Mouse (Mus musculus): Measurements from ENCODE around the gene Rtkn2. TPM values are rescaled to one million over a fixed set of nuclear protein-coding genes. Genes with fewer than 3 reads are reported as not detected.

Rtkn2 gene
- 0.27 and 2.9 TPM in 2 replicates for total RNA-seq (2014; rRNA removed; ENCODE audit: low replicate concordance)
- 2.1 and 2.2 TPM in 2 replicates for polyA plus RNA-seq (2015; fragmentation: Nextera tagmentation; extraction: Ambion mirVana)

GRCm38 (mm10) chr10:67979401-67980157 is at the start of gene Rtkn2:
Rtkn2 (plus strand) TSS chr10:67979570.
- H3K36me3 ChIP-seq (replicated peaks; ENCODE audit: control insufficient read depth, insufficient read depth, low read length), result no peaks in the 10 kb centered on the region
- no peaks in the 10 kb centered on the region for H3K27me3 ChIP-seq (ENCODE audit: control insufficient read depth, insufficient read depth, low read length)
- ATAC-seq (ENCODE audit: insufficient read depth, low read depth), result peak; percentile 97
- H3K4me3 ChIP-seq (ENCODE audit: low read depth, low read length), result peak within 1 kb of the TSS; percentile 89
- under 1% methylated on average over 56 of the region's 57 CpGs for WGBS
- H3K9ac ChIP-seq (replicated peaks; ENCODE audit: low read depth, low read length), result peak within 1 kb of the TSS; percentile 67
- H3K4me2 ChIP-seq (ENCODE audit: low read depth, low read length), result peak within 1 kb of the TSS; percentile 100
- peaks cover 11% of the 10 kb centered on the region; the same call in 1 of the 2 replicates for H3K4me1 ChIP-seq (ENCODE audit: control insufficient read depth, insufficient read depth)
- DNase-seq (ENCODE audit: low spot score), result peak; percentile 95
- TF ChIP-seq CTCF (IDR thresholded peaks at IDR 0.05; ENCODE audit: low read depth) (0 out of 2 replicates have a peak, but pooled peaks have one; percentile 8), EP300 (IDR thresholded peaks at IDR 0.05; ENCODE audit: low read depth) (no peak)
- H3K27ac ChIP-seq (ENCODE audit: low read depth), result peak within 1 kb of the TSS; percentile 43; the same call in 1 of the 2 replicates
- no peaks in the 10 kb centered on the region for H3K9me3 ChIP-seq (replicated peaks; ENCODE audit: control insufficient read depth, low read length)

DNA sequence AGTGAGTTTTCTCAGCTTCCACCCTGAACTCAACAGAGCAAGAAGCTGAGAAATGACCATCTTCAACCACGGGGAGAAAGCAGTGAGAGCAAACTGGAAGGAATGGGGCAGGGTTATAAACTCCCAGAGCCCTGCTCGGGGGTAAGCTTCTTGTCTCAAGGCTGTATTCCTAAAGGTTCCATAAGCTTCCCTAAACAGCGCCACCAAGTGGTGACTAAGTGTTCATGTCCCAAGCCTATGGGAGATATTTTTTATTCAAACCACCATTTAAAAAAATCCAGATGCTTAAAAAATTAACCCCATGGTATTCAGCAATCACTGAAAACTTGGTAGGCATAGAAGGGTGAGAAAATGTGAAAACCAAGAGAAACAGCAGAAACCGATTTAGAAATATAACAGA is 48.0 kb upstream of the Rtkn2 start:
- DNase-seq (ENCODE audit: low spot score) (no peak), ATAC-seq (ENCODE audit: insufficient read depth, low read depth) (no peak)
- Histone ChIP-seq H3K9me3 (replicated peaks; ENCODE audit: control insufficient read depth, low read length) (no peaks in the 10 kb centered on the region), H3K36me3 (replicated peaks; ENCODE audit: control insufficient read depth, insufficient read depth, low read length) (no peaks in the 10 kb centered on the region), H3K27me3 (ENCODE audit: control insufficient read depth, insufficient read depth, low read length) (no peaks in the 10 kb centered on the region), H3K27ac (ENCODE audit: low read depth) (no peak overlapping the region), H3K9ac (replicated peaks; ENCODE audit: low read depth, low read length) (no peak overlapping the region), H3K4me3 (ENCODE audit: low read depth, low read length) (no peak overlapping the region), H3K4me2 (ENCODE audit: low read depth, low read length) (no peak overlapping the region), H3K4me1 (ENCODE audit: control insufficient read depth, insufficient read depth) (no peaks in the 10 kb centered on the region)
- no peak for TF ChIP-seq EP300 (IDR thresholded peaks at IDR 0.05; ENCODE audit: low read depth)
- TF ChIP-seq CTCF (IDR thresholded peaks at IDR 0.05; ENCODE audit: low read depth), result no peak
- 77% methylated on average over 4 of the region's 4 CpGs for WGBS

DNA sequence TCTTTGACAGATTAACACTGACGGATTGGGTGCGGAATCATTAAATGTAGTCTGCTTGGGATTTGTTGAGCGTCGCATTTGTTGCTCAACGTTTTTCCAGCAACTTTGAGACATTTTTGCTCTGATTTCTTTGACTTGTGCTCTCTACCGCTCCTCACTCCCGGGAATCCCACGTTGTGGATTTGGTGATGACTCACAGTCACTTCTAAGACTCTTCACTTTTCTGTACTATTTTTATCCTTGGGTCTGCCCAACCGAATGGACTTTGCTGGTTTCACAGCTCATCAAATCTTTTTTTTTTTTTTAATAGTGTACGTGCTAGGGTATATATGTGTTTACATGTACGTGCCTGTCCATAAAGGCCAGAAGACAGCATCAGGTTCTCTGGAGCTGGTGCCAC is 46.6 kb upstream of the Rtkn2 start:
- no peaks in the 10 kb centered on the region for H3K27me3 ChIP-seq (ENCODE audit: control insufficient read depth, insufficient read depth, low read length)
- no peaks in the 10 kb centered on the region for H3K4me1 ChIP-seq (ENCODE audit: control insufficient read depth, insufficient read depth)
- no peaks in the 10 kb centered on the region for H3K36me3 ChIP-seq (replicated peaks; ENCODE audit: control insufficient read depth, insufficient read depth, low read length)
- no peak overlapping the region for H3K4me3 ChIP-seq (ENCODE audit: low read depth, low read length)
- 70% methylated on average over 11 of the region's 11 CpGs for WGBS
- ATAC-seq (ENCODE audit: insufficient read depth, low read depth) (no peak), DNase-seq (ENCODE audit: low spot score) (no peak)
- TF ChIP-seq EP300 (IDR thresholded peaks at IDR 0.05; ENCODE audit: low read depth) (no peak), CTCF (IDR thresholded peaks at IDR 0.05; ENCODE audit: low read depth) (no peak)
- no peak overlapping the region for H3K27ac ChIP-seq (ENCODE audit: low read depth)
- H3K9me3 ChIP-seq (replicated peaks; ENCODE audit: control insufficient read depth, low read length), result no peaks in the 10 kb centered on the region
- no peak overlapping the region for H3K9ac ChIP-seq (replicated peaks; ENCODE audit: low read depth, low read length)
- H3K4me2 ChIP-seq (ENCODE audit: low read depth, low read length), result no peak overlapping the region

DNA sequence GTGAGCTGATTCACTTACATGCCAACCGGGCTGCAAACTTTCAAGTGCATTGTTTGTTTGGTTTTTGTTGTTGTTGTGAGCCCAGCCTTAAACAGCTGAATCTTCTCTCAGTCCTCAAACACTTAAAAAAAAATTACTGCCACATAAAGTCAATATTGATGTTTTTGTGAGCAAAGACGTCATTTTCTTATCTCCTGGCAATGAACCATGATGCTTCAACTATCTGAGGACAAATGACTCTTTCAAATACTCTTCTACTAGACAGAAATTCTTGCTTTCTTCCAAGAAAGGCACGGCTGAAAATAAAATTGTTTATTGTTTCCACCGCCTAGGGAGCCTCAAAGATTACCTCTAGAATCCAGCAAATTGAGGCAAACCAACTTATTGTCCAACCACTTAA is 42.4 kb upstream of the Rtkn2 start:
- Histone ChIP-seq H3K9ac (replicated peaks; ENCODE audit: low read depth, low read length) (no peak overlapping the region), H3K27me3 (ENCODE audit: control insufficient read depth, insufficient read depth, low read length) (no peaks in the 10 kb centered on the region), H3K36me3 (replicated peaks; ENCODE audit: control insufficient read depth, insufficient read depth, low read length) (no peaks in the 10 kb centered on the region), H3K4me3 (ENCODE audit: low read depth, low read length) (no peak overlapping the region), H3K27ac (ENCODE audit: low read depth) (no peak overlapping the region), H3K4me2 (ENCODE audit: low read depth, low read length) (no peak overlapping the region), H3K9me3 (replicated peaks; ENCODE audit: control insufficient read depth, low read length) (no peaks in the 10 kb centered on the region), H3K4me1 (ENCODE audit: control insufficient read depth, insufficient read depth) (no peaks in the 10 kb centered on the region)
- WGBS, result 61% methylated on average over 4 of the region's 4 CpGs
- ATAC-seq (ENCODE audit: insufficient read depth, low read depth), result no peak
- TF ChIP-seq EP300 (IDR thresholded peaks at IDR 0.05; ENCODE audit: low read depth), result no peak
- TF ChIP-seq CTCF (IDR thresholded peaks at IDR 0.05; ENCODE audit: low read depth), result no peak
- no peak for DNase-seq (ENCODE audit: low spot score)

DNA sequence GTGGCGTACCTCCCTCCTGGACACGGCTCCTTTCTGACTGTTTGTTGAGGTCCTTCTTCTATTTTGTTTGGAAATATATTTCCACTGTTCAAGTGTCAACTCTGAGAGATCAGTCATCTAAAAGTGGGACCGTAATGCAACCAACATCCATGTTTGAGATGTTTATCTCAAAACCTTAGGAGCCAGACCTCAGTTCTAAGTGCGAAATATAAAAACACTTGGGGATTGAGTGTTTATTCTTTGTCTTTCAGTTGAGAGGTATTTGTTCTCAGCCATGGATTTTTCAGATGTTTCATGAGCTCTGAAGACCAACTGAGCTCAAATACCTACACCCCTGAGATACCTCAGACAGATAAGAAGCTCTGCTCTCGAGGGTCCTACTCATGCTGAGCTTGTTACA is 41.6 kb upstream of the Rtkn2 start:
- Histone ChIP-seq H3K4me3 (ENCODE audit: low read depth, low read length) (no peak overlapping the region), H3K4me1 (ENCODE audit: control insufficient read depth, insufficient read depth) (no peaks in the 10 kb centered on the region), H3K27me3 (ENCODE audit: control insufficient read depth, insufficient read depth, low read length) (no peaks in the 10 kb centered on the region), H3K4me2 (ENCODE audit: low read depth, low read length) (no peak overlapping the region), H3K9me3 (replicated peaks; ENCODE audit: control insufficient read depth, low read length) (no peaks in the 10 kb centered on the region), H3K9ac (replicated peaks; ENCODE audit: low read depth, low read length) (no peak overlapping the region), H3K27ac (ENCODE audit: low read depth) (no peak overlapping the region), H3K36me3 (replicated peaks; ENCODE audit: control insufficient read depth, insufficient read depth, low read length) (no peaks in the 10 kb centered on the region)
- WGBS, result 78% methylated on average over 5 of the region's 5 CpGs
- DNase-seq (ENCODE audit: low spot score) (no peak), ATAC-seq (ENCODE audit: insufficient read depth, low read depth) (no peak)
- TF ChIP-seq CTCF (IDR thresholded peaks at IDR 0.05; ENCODE audit: low read depth), result no peak
- no peak for TF ChIP-seq EP300 (IDR thresholded peaks at IDR 0.05; ENCODE audit: low read depth)

Data from heart, postnatal 0 days (tissue).